Mouse (Mus musculus) gastrocnemius, postnatal 10 days (tissue): ENCODE data around the gene Cnot8. TPM values are rescaled to one million over a fixed set of nuclear protein-coding genes. Genes with fewer than 3 reads are reported as not detected.
"Not testable (repeated sequence)": the region's sequence is repeated elsewhere in the genome, so short reads cannot be mapped to it uniquely, and the experiment has no call there.

Experiments used
- DNase-seq: peaks from one replicate; pipeline ENCODE4 v3.0.0; 2021; ENCODE audit warnings: mixed read lengths
- long read RNA-seq, 2 experiments: library from polyadenylated mRNA; stranded (forward); transcript quantifications; one replicate each; pipeline ENCODE4 v2.0.0; 2021
- total RNA-seq, 2 experiments: library from RNA; stranded (reverse); gene quantifications; 2 replicates each; pipeline ENCODE4 v1.2.3; 2021

Gene Cnot8
- total RNA-seq, result 10 to 100 TPM; 38.3 to 40.7 TPM
- long read RNA-seq, experiment 1, transcript Cnot8-201 (7 exons, 2,035 nt), result major isoform, 64 of 88 reads
- long read RNA-seq, experiment 1, partial matches to known transcripts, result 8 of 88 reads
- long read RNA-seq, experiment 1, other reads (novel, unspliced or antisense), result 14 of 88 reads
- long read RNA-seq, experiment 2, transcript Cnot8-202 (7 exons, 2,099 nt), result minor isoform, 7 of 92 reads
- long read RNA-seq, experiment 2, transcript Cnot8-201 (7 exons, 2,035 nt), result major isoform, 59 of 92 reads
- long read RNA-seq, experiment 2, partial matches to known transcripts, result 8 of 92 reads
- long read RNA-seq, experiment 2, other reads (novel, unspliced or antisense), result 18 of 92 reads

DNA sequence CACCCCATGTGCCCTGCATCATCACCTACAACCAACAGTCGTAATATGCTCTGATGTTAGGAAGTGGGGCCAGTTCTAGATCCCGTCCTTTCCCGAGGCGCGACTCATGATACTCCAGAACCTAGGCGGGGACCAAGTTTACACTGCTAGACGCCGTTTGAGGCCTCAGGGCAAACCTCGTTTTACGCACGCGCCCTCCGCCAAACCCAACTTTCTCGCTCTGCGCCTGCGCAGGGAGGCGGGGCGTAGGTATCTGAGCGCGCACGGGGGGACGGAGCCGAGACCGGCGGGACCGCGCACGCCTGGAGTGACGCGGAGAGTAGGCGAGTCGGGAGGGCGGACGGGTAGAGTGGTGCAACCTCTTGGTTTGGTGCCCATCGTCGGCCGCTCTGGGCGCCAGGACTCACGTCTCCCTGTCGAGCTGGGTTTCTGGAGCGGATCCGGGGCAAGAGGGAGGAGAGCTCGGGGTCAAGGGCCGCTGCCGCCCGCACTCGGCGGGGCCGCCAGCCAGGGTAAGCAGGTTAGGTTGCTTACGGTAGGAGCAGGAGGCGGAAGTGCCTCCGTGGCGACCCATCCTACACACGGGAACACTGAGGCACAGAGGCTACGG is at the start of gene Cnot8:
Gene Cnot8 (plus strand): TSS at position 457 of the 610 bp plus-strand sequence.
- peak; percentile 98 for DNase-seq

DNA sequence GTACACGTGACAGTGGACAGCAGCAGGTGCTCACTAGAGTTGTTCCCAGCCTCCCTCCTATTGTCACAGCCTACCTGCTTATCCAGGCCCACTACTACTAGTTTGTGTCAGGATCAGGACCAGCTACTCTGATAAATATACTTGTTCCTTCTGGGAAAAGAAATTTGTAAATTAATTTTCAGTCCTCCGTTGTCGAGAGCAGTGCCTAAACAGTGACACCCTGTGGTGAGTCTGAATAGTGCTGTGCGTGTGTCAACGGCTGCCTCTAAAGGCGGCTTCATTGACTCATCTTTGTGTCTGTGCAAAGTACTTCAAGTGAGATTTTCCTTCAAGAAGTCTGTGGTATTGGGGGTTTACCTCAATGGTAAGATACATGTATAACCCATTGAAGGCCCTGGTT is 46.5 kb upstream of the Cnot8 start:
- peak; percentile 39 for DNase-seq

DNA sequence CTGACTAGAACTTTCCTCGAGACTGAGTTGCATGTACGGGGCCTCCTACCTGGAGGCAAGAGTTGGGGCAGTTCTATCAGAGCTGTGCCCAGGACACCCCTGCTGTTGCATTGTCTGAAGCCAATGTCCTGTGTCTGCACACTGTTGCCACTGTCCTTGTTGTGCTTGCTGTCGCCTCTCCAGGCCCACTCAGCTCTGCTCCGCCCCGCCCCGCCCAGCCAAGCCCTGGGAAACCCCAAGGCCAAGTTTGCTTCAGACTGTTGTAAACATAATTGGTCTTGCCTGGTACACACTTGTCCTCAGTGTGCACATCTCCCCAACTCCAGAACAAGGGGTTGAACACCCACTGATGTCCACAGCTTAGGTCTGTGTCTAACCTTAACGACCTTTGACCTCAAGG is 44.2 kb upstream of the Cnot8 start:
- DNase-seq, result not testable (repeated sequence)

DNA sequence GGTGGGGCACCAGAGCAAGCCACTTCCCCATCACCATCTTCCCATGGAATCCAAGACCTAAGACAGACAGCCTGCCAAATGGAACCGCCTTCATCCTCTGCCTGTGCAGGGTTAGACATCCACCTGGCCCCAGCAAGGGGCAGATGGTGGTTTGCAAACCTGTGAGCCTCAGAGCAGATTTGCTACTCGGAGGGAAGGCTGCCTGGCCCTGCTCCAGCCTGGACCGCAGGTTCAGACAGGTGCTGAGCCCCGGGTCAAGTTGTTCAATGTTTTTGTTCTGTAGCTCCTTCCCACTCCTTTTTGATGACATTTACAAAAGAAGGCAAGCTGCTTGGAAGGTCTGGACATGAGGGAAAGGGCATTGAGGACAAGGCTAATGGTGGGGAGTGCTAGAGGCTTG is 42.7 kb upstream of the Cnot8 start:
- DNase-seq, result not testable (repeated sequence)

DNA sequence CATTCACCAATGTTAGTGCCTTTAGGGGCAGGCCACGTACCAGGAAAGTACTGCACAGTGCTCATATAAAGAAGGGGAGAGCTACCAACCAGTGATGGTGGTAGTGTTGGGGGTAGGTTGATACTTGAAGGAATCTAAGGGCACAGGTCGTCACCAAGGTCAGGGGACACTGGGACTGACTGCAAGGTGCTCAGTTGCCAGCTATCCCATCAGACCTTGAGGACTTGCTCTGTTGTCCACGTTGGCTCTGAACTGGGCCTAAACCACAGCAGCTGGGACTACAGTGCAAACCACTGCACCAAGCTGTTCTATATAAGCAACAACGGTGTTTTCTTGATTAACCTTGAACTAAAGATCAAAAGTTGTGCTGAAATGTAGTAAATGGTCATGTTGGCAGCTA is 41.4 kb upstream of the Cnot8 start:
- DNase-seq, result no peak

DNA sequence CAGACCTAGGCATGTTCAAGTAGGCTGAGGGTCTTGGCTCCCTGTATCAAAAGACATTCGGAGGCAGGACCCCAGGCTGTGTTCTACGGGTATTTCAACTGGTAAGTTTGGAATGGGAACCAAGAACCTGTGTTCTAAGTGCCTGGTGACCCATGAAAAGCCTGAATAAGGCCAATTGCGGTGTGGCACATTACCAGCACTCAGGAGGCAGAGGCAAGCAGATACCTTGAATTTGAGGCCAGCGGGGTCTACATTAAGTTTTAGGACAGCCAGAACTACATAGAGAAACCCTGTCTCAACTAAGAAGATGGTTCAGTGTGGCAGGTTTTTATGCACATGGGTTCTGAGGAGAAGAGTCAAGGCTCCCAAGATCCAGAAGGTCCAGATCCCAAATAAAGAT is 38.9 kb upstream of the Cnot8 start:
- no peak for DNase-seq

DNA sequence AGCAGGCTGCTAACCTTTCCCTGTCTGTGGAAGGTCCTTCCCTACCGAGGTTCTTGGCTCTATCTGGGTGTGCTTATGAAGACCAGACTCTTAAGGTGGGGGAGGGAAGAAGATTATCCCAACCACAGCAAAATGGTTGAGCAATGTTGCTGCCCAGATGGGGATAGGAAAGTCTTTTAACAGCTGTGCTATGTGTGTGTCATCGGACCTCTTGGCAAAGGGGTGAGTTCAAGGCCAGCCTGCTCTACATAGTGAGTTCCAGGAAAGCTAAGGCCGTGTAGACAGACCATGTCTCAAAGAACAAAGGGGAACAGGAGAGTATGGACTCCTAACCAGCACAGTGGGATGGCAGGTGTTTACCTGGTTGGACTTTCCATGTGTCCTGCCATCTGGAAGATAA is 31.0 kb upstream of the Cnot8 start:
- no peak for DNase-seq

DNA sequence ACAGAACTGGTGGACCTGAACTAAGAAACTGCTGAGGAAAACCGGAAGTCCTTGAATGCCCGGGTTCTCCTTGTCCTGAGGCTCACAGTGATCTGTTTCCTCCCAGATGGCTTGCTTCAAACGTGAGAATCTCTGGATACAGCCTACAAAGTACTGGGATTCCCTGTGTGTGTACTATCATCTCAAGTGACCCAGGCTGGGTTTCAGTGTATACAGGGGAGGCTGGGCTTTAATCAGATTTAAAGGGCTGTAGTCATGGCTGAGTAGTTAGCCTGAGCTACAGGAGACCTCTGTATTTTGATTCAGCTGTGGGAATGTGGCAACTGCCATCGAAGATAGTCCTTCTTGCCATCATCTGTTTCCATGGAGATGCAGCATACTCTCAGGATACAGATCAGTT is 26.7 kb upstream of the Cnot8 start:
- DNase-seq, result no peak

DNA sequence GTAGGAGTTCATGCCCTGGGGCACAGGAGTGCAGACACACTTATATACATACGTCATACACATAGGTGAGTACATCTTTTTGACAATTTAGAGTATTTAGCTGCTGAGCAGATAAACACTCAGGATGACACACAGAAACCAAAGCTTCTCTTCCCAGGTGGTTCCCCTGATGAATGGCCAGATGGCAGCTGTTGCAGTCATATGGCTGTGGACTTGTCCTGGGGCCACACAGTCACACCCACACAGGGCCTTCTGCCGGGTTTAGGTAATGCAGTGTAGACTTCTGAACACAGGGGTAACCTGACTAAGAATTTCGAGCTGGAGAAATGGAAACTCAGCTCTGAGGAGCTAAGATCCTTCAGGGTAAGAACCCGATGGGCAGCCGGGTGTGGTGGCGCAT is 22.2 kb upstream of the Cnot8 start:
- DNase-seq, result no peak

DNA sequence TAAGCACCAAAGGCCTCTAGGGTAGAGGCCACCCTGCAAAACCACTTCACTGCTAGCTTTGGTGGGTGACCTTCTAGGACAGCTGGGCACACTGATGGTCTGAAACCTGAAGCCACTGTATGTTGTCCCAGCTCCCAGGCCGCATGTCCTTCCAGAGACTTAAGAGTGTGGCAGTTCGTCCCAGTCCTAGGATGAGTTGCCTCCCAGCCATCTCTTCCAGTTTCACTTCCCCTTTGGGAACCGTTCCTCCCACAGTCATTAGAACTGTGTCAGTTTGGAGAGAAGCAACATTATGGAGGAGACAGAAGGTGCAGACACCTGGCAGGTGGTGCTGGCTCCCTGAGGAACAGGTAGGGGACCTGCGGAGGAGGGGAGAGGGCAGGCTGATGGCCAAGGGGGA is 11.4 kb upstream of the Cnot8 start:
- DNase-seq, result no peak

DNA sequence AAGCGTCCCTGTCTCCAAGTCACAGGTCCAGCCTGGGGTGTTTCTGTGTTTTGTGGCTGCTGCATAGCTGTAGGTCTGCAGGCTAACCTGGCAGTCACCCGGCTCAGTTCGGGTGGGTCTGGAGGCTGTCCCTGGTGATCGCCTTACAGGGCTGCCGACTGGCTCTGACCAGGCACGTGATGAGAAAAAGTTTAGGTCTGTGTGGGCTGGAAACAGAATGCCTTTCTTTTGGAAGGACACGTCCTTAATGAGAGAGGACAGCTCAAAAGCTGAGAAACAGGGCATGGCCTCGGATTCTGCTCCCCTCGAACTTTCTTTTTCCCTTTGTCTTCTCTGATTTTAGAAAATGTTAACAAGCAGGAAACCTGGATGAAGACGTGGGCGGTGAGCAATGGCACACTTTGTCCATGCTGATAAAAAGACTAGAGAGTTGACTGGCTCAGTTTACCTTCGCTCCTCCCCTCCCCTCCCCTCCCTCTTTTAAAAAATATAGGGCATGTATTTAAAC is 10.9 kb upstream of the Cnot8 start, which contains the start of gene Gm12248:
Gene Gm12248 (minus strand): TSS at position 114 of the 508 bp plus-strand sequence.
- peak; percentile 22 for DNase-seq

DNA sequence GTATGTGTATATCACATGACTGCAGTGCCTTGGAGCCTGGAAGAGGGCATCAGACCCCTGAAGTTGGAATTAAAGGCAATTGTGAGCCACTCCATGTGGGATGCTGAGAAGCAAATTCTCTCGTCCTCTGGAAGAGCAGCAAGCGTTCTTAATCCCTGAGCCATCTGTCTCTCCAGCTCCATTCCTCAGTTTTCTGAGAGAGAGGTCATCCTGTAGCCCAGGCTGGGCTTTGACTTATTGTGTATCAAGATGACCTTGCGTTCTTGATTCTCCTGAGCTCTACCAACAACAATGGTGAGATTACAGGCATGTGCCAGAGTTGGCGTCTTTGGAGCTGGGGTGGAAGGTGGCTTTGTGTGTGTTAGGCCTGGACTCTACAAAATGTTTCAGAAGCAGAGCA is 9.2 kb upstream of the Cnot8 start:
- DNase-seq, result no peak

DNA sequence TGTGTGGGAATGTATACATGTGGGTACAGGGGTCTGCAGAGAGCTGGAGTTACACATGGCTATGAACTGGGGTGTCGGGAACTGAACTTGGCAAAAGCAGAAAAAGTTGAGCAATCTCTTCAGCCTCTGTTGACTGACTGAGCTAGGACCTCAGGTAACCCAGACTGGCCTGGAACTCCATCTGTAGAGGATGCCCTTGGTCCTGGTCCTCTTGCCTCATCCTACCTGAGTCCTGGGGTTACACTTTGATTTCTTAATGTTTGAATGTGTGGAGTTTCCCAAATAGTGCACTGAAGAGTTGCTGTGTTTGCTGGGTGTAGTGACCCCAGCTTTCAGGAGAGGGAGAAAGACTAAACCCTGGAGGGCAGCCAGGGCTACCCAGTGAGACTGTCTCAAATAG is 8.4 kb upstream of the Cnot8 start:
- DNase-seq, result no peak

DNA sequence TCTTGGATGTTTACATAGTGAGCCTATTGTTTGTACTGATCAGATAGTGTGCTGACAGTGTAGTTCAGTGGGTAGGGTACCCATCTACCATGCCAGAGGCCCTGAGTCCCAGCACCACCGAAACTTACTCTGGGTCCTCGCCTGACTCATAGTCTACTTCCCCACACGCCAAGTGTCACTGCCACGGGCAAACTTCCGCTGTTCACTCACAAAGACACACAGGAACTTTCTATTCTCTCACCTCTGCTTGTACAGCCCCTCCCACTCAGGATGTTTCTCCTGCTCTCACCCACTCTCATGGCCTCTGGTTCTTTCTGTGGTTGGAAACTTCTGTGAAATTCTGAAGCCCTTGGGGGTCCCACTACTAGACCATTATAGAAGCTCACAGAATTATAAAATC is 7.8 kb upstream of the Cnot8 start:
- no peak for DNase-seq

DNA sequence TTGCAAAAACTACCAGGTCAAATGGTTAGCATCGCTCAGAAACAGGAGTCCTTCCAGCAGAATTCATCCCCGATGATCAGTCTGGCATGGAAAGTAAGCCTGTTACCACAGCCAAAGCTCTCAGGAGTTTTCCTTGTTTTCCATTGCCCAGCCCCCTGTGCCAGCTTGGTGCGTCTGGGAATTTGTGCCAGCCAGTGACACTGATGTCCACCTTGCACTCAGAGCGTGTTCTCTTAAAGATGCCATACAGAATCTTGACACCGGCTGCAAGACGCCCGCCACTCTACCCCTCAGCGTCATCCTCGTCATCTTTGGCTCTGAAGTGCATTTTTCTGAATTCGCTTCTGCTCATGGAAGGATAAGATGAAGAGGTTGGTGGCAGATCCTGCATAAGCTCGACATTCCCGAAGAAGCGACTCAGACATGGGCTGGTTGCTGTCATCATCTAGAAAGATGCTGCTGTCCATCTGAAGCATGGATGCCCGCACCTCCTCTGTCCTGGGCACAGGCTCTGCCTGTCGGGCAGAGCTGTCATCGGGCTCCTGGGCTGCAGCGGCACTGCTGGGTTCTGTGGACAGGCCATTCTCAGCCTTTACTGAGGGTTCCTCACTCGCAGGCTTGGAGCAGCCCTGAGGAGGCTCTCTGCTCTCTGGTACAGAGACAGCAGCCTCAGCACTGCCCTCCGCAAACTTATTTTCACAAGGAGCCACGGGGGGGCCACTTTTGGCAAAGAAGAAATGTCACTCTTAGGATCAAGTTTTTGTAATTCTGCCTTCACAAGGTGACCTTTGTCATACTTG is 6.9 kb upstream of the Cnot8 start:
- DNase-seq, result peak; percentile 24

DNA sequence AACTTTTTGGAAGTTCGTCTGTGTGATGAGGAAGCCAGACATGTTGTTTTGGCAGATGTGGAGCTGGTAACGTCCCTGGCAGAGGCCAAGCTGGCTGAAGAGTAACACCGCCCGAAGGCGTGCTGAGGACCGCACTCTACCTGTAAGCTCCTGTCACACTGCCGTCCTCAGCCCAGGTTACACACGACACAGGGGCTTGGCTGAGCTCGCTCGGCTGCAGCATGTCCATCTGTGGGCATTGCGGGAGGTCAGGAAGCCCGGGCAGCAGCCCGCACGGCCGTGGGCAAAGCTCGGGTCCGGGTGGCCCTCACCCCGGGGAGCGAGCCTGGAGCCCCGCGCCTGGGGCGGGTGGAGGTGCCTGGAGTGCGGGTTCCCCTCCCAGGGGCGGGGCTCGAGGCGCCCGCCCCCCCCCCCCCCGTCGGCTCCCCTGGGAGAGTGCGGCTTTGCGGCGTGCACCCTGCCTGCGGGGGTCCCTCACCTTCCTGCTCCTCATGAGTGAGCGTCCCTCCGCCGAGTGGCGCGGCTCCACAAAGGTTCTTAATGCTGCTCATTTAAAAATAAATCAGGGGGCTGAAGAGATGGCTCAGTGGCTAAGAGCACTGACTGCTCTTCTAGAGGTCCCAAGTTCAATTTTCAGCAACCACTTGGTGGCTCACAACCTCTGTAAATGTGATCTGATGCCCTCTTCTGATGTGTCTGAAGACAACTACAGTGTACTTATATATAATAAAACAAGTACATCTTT is 6.2 kb upstream of the Cnot8 start:
- DNase-seq, result peak; percentile 11

DNA sequence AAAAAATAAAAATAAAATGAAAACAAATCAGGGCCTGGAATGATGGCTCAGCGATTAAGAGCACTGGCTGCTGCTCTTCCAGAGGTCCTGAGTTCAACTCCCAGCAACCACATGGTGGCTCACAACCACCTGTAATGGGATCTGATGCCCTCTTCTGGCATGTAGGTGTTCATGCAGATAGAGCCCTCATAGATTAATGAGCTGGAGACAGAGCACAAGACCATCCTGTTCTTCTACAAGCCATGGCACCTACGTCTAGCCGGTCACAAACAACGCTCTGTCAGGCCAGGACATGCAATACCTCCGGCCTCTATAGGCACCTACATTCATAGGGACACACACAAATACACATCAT is 5.6 kb upstream of the Cnot8 start:
- DNase-seq, result not testable (repeated sequence)

DNA sequence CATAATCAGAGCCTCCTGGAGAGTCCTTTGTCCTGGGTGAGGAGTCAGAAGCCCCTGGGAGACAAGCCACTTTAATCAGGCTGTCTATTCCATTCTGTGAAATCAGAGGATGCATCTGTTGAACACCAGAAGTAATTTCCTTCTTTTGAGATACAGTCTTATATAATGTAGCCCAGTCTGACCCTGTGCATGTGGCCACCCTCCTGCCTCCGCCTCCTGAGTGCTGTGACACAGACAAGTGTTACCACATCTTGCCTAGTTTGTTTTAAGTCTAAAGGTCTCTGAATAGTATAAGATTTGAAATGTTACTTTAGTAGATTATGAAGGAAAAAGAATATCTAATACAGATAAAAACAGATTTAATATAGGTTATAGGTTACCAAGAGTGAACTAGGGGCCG is 3.9 kb upstream of the Cnot8 start:
- no peak for DNase-seq

DNA sequence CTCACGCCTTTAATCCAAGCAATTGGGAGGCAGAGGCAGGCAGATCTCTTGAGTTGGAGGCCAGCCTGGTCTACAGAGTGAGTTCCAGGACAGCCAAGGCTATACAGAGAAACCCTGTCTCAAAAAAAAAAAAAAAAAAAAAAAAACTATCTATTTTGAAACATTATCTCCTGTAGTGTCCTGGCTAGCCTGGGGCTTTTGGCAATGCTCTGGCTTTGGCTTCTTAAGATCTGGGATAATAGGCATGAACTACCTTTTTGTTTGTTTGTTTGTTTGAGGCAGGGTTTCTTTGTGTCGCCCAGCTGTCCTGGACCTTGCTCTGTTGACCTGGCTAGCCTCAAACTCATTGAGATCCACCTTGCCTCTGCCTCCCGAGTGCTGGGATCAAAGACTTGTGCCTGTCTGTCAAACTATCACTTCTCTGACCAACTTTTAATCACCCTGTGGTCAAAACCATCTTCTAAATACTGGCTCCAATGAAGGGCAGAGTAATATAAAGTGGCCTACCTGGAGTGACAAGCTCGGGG is 2.7 kb upstream of the Cnot8 start:
- no peak for DNase-seq

DNA sequence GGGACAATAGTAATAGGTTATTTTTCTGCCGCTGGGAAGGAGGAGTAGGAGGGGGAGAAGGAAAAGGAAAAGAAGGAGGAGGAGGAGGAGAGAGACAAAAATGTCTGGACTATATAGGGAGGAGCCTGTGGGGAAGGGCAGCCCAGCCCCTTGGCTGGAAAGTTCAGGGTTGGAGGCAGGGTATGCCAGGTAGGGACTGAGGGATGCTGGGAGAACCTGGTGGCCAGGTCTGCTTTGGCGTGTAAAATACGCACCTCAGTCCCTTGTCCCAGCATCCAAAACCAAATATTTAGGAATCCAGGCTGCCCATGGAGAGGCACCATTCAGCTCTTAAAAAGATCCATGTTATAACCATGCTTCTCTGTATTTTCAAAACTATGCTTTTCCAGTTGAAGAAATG is 1.8 kb upstream of the Cnot8 start:
- no peak for DNase-seq

DNA sequence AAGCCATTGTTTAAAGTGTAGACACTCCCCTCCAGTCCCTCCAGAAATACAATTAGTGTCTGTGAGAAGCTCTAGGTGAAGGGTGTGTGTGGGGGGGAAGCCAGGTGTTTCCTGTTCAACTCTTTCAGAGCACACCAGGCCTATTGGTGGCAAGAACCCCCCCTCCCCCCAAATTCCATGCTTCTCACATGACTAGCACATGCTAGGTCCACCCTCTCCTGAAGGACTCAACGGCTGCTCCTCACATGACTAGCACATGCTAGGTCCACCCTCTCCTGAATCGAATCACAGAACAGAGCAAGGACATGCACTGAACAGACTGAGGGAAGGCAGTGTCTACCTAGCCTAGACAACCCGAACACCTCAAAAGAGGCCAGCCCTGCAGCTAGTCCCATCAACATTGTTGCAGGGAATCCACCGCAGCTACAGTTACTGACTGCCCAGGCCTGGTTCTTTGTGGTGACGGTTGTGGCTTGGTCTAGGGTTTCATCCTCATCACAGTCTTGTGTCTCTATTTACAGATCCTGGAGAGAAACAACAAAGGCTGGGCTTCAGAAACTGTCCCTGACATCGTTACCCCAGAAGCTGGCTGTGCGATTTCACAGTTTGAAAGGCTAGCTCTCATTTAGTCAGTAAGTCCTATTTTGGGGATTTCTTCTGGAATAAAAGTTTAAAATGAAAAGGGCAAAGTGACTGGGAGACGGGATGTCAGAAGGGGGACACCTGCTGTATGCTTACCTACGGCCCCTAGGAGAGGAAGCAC is 1.2 kb upstream of the Cnot8 start:
- DNase-seq, result no peak

DNA sequence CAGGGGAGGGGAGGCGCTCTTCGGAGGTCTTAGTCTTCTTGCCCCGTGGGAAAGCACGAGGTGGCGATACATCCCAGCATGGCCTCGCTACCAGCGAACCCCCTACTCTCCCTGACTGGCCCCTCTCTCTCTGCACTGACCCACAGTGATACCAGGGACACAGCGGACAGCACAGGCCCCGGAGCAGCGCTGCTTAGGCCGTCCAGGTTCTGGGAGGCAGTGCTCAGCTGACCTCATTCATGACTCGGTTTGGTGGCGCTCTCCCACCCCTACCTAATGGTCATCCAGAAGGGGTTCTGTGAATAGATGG is 654 bp upstream of the Cnot8 start:
- peak; percentile 20 for DNase-seq
